Mouse (Mus musculus) liver, embryonic 14.5 days (tissue): ENCODE measurements around the gene Bcas3. TPM values are rescaled to one million over a fixed set of nuclear protein-coding genes. Genes with fewer than 3 reads are reported as not detected.

ENCODE experiments used
- ATAC-seq: fragments of 200-750 bp; cut with Nextera tagmentation; 2 replicates; pipeline ENCODE4 v1.8.0; 2017; ENCODE audit warnings: moderate number of reproducible peaks, mild to moderate bottlenecking, moderate library complexity; ENCODE audit not compliant: insufficient read depth
- DNase-seq, 3 experiments: peaks; one replicate each; pipeline ENCODE4 v3.0.0-alpha.2; 2012 to 2013; ENCODE audit warnings: low read depth in 3 of 3, low spot score in 3 of 3
- H3K27ac ChIP-seq: fragments of 300-500 bp; sonication (generic); 2 replicates; pipeline ENCODE4 v1.5.1; 2014; ENCODE audit warnings: moderate library complexity, mild to moderate bottlenecking, control low read depth, inconsistent platforms
- H3K27me3 ChIP-seq: fragments of 300-500 bp; sonication (generic); 2 replicates; pipeline ENCODE4 v1.6.1; 2014; ENCODE audit warnings: mild to moderate bottlenecking, low read length, moderate library complexity; ENCODE audit not compliant: control insufficient read depth, insufficient read depth
- H3K36me3 ChIP-seq: fragments of 300-500 bp; sonication (generic); replicated peaks from 2 replicates; pipeline ENCODE4 v1.6.1; 2014; ENCODE audit warnings: low read depth; ENCODE audit not compliant: control insufficient read depth, insufficient read depth
- H3K4me1 ChIP-seq, 2 experiments: fragments of 200-500 bp in 1 of 2; fragments of 300-500 bp in 1 of 2; sonication (generic) in 1 of 2; replicated peaks; 2 replicates each; pipeline ENCODE4 v1.6.1; 2012 to 2014; ENCODE audit warnings: antibody characterized with exemption in 1 of 2, inconsistent platforms in 1 of 2, low read length in 1 of 2; ENCODE audit not compliant: control insufficient read depth in 2 of 2, insufficient read depth in 2 of 2
- H3K4me2 ChIP-seq: fragments of 300-500 bp; sonication (generic); 2 replicates; pipeline ENCODE4 v1.6.1; 2014; ENCODE audit warnings: low read depth, mild to moderate bottlenecking, control low read depth, moderate library complexity
- H3K4me3 ChIP-seq, 2 experiments: fragments of 200-500 bp in 1 of 2; fragments of 300-500 bp in 1 of 2; sonication (generic) in 1 of 2; 2 replicates each; pipeline ENCODE4 v1.5.1; 2012 to 2014; ENCODE audit warnings: low read depth in 2 of 2, low read length in 2 of 2, mild to moderate bottlenecking in 2 of 2, control low read depth in 1 of 2, inconsistent platforms in 1 of 2, moderate library complexity in 1 of 2; ENCODE audit not compliant: insufficient read depth in 1 of 2
- H3K9ac ChIP-seq: fragments of 300-500 bp; sonication (generic); replicated peaks from 2 replicates; pipeline ENCODE4 v1.6.1; 2014; ENCODE audit warnings: mild to moderate bottlenecking, control low read depth, moderate library complexity
- H3K9me3 ChIP-seq: fragments of 300-500 bp; sonication (generic); 2 replicates; pipeline ENCODE4 v1.6.1; 2016; ENCODE audit warnings: low read length, mixed read lengths; ENCODE audit not compliant: control insufficient read depth
- CTCF ChIP-seq: IDR thresholded peaks from 2 replicates; pipeline ENCODE4 v1.5.1; 2016; ENCODE audit warnings: antibody characterized with exemption, low read depth, control low read depth
- EP300 ChIP-seq: IDR thresholded peaks from 2 replicates; pipeline ENCODE4 v1.6.1; 2016; ENCODE audit warnings: antibody characterized with exemption, low read depth
- WGBS: fragments of 180-500 bp; shearing (Covaris S2); extraction: QIAGEN DNeasy Blood & Tissue Kit; methylation state at CpG from one replicate; pipeline ENCODE4 v1.1.7; 2014; ENCODE audit not compliant: insufficient replicate concordance; 5-methylcytosine and 5-hydroxymethylcytosine counted together
- polyA plus RNA-seq, 2 experiments: library from polyadenylated mRNA; depleted of rRNA in 1 of 2; stranded (reverse) in 1 of 2; unstranded in 1 of 2; fragments of >200 nt; fragmentation: Nextera tagmentation in 1 of 2; extraction: Ambion mirVana in 1 of 2; gene quantifications; 2 replicates each; pipeline versions ENCODE4 v1.2.1 to v1.2.3; 2012 to 2014

Bcas3 gene
- polyA plus RNA-seq, 2 experiments: 6.9 to 17.5 TPM

DNA sequence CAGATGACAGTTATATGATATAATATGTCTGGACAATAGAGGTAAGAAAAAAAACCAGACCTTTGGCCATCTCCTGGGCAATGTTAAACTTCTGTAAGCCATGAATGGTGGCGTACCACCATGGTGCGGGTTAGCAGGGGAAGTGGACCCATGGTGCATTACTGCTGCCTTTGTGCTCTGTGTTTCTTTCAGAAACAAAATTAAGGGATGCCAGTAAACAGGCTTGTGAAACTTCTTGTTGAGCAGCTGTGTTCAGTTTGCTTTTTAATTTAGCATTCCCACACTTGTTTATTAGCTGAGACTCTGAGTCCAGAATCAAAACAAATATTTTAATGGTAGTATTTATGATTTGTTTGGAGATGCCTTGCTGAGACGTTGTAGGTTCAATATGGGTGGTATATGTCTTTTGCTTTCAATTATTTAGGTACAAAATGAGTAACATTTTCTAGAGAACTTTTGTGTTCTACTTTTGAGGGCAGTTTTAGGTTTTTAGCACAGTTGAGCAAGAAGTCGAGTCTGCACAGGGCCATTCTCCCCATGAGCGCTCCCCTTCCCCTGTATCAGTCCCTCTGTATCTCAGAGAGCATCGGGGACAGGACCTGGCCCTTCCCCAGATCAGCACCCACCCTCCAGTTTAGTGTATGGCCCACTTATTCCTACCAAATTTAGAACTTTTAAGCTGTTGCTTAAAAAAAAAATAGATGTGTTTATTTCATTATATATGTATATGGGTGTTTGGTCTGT lies 132.4 kb downstream of the Bcas3 start:
- no peaks in the 10 kb centered on the region for H3K27me3 ChIP-seq

DNA sequence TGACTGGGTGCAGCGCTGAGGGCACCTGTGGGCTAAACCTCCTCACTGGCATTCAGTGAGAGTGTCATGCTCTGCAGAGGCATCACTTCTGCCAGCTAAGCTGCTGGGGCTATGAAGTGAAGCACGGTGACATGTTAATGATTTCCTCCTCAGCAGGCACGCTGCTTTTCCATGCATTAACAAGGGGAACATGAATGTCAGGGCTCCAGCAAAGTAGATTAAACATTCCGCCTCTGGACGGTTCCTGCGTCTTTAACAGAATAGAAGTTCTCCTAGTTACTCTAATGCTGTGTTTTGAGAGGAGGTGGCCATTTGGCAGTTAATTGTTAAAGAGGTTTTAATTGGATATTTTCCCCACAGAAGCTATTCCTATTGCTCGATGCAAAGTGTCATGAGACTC lies 134.5 kb downstream of the Bcas3 start:
- 68% methylated on average over 7 of the region's 7 CpGs for WGBS
- Histone ChIP-seq H3K9me3 (no peaks in the 10 kb centered on the region), H3K9ac (no peak overlapping the region), H3K27me3 (no peaks in the 10 kb centered on the region), H3K27ac (no peak overlapping the region), H3K4me1 (no peaks in the 10 kb centered on the region; a peak in 1 of 4 replicates), H3K4me2 (no peak overlapping the region), H3K4me3 (no peak overlapping the region), H3K36me3 (no peaks in the 10 kb centered on the region)
- no peak for ATAC-seq
- no peak for DNase-seq
- TF ChIP-seq EP300: no peak

More for the DNA sequence above, 132.4 kb downstream of the Bcas3 start:
- WGBS: 74% methylated on average over 6 of the region's 6 CpGs
- DNase-seq: no peak
- Histone ChIP-seq H3K4me2 (no peak overlapping the region), H3K4me1 (no peaks in the 10 kb centered on the region; a peak in 1 of 4 replicates), H3K27ac (no peak overlapping the region), H3K9me3 (no peaks in the 10 kb centered on the region), H3K36me3 (no peaks in the 10 kb centered on the region), H3K9ac (no peak overlapping the region), H3K4me3 (no peak overlapping the region)
- TF ChIP-seq EP300 (no peak), CTCF (no peak)
- no peak for ATAC-seq

DNA sequence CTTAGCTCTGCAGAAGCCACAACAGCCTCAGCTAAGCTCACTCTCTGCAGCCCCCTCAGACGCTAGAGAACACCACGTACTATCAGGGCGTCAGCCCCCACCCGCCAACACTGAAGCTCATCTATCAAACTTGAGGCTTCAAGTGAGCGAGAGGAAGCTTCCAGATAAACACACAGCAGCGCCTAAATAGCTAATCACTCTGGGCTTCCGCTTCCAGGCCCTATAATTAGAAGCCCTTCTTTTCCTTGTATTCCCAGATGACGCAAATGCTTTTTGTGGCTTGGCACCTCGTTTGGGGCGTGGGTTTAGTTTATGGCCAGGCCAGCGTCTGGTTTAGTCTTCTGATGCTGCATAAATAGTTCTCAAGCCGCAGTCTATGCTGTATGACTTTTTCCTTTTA lies 139.3 kb downstream of the Bcas3 start:
- no peak for TF ChIP-seq CTCF
- no peak for TF ChIP-seq EP300
- Histone ChIP-seq H3K9me3 (no peaks in the 10 kb centered on the region), H3K4me3 (no peak overlapping the region), H3K36me3 (no peaks in the 10 kb centered on the region), H3K4me1 (no peaks in the 10 kb centered on the region; a peak in 1 of 4 replicates), H3K27ac (no peak overlapping the region), H3K27me3 (no peaks in the 10 kb centered on the region), H3K9ac (no peak overlapping the region), H3K4me2 (no peak overlapping the region)
- DNase-seq (peak in 1 of 3 experiments; percentile 6), ATAC-seq (no peak)
- 8% methylated on average over 12 of the region's 12 CpGs for WGBS

DNA sequence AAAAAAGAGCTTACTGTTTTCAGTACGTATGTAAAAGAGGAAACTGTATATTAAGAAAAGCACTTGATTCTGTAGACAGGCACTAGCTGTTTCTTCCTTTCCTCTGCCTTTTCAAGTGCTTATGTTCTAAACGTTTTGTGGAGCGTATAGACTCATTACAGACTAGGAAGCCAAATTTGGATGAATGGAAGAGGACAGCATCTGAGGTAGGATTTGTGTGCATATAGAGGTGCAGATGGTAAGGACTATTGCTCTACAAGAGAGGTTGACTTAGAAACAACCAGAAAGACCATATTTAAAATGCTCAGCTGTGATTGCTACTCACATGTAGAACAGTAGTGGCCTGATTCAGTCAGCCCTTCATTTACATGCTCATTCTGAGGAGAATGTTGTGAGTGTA lies 139.7 kb downstream of the Bcas3 start:
- Histone ChIP-seq H3K36me3 (no peaks in the 10 kb centered on the region), H3K9ac (no peak overlapping the region), H3K27me3 (no peaks in the 10 kb centered on the region), H3K27ac (no peak overlapping the region), H3K4me1 (no peaks in the 10 kb centered on the region; a peak in 1 of 4 replicates), H3K9me3 (no peaks in the 10 kb centered on the region), H3K4me2 (no peak overlapping the region), H3K4me3 (no peak overlapping the region)
- TF ChIP-seq CTCF (no peak), EP300 (no peak)
- WGBS: 28% methylated on average over 3 of the region's 3 CpGs
- no peak for DNase-seq
- ATAC-seq: no peak

DNA sequence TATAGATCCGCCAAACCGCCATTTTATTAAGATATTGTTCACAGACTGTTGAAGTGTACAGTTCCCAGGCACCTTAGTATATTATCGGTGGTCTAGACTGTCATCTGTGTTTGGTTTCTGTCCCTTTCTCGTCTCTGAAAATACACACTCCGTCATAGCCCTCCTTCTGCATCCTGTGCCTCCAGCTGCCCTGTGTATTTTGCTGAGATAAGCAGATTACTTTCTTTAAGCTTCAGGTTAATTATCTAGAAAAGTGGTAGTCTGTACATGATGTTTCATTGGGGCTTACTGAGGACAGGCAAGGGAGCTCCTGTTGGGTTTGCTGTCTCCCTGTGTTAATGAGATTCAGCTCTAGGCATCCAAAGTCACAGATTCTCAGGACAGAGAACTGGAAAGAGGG lies 146.6 kb downstream of the Bcas3 start:
- TF ChIP-seq CTCF: no peak
- TF ChIP-seq EP300: no peak
- Histone ChIP-seq H3K4me1 (no peaks in the 10 kb centered on the region), H3K4me3 (no peak overlapping the region), H3K4me2 (no peak overlapping the region), H3K9ac (no peak overlapping the region), H3K36me3 (no peaks in the 10 kb centered on the region), H3K9me3 (no peaks in the 10 kb centered on the region), H3K27me3 (no peaks in the 10 kb centered on the region), H3K27ac (no peak overlapping the region)
- ATAC-seq: no peak
- WGBS: 72% methylated on average over 5 of the region's 5 CpGs
- no peak for DNase-seq
